Mouse (Mus musculus): ENCODE results near the gene Fastk. TPM values are rescaled to one million over a fixed set of nuclear protein-coding genes. Genes with fewer than 3 reads are reported as not detected.

Fastk gene
- 156 and 197 TPM in 2 replicates for polyA plus RNA-seq (2016; fragmentation: Nextera tagmentation; extraction: Ambion mirVana)

DNA sequence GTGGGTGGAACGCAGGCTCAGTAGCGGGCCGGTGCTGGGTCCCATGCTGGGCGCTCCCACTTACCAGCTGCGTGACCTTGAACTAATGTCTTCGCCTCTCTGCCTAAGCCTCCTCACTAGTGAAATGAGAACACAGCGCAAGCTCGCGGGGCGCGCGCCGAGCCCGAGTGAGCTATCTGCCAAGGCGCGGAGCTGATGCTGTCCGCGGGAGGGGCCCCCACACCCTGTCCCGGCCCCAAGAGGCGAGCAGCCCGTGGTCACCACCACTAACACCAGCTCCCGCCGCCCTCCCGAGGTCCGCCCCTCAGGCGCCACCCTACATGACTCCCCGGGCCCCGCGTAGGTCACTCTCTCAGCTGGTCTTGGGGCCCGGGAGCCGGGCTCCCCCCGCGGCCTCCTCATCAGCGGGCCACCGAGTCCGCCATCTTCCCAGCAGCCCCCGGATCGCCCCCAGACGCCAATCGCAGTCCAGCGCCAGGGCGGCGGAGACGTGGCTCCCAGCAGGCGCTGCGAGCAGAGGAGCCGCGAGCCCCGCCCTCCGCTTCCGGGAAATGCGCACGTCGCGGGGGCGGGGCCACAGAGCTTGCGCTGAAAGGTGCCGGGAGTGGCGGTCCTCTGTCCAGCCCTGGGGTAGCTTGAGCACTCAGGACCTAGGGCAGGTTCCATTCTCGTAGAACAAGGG lies at the start of gene Fastk:
Fastk (minus strand) TSS at position 542 of the 682 bp plus-strand sequence.
- H3K36me3 ChIP-seq = peaks cover 42% of the 10 kb centered on the region
- H3K4me1 ChIP-seq = peaks cover 41% of the 10 kb centered on the region
- peak within 1 kb of the TSS; percentile 96 for H3K4me3 ChIP-seq
- no peaks in the 10 kb centered on the region for H3K9me3 ChIP-seq
- DNase-seq (ENCODE audit: low spot score) = peak; percentile 97
- no peaks in the 10 kb centered on the region for H3K27me3 ChIP-seq (ENCODE audit: insufficient read depth, poor library complexity, severe bottlenecking)
- WGBS = under 1% methylated on average over 60 of the region's 60 CpGs
- peak within 1 kb of the TSS; percentile 97 for H3K27ac ChIP-seq

- 87% methylated on average over 16 of the region's 16 CpGs for WGBS
- Histone ChIP-seq H3K27ac (no peak overlapping the region), H3K4me3 (no peak overlapping the region), H3K27me3 (ENCODE audit: insufficient read depth, poor library complexity, severe bottlenecking) (no peaks in the 10 kb centered on the region), H3K9me3 (no peaks in the 10 kb centered on the region), H3K4me1 (peaks cover 14% of the 10 kb centered on the region), H3K36me3 (peaks cover 97% of the 10 kb centered on the region)
- DNase-seq (ENCODE audit: low spot score) = no peak
Measured at GRCm38 (mm10) chr5:24492546-24493285, 47.6 kb upstream of the Fastk start.

GRCm38 (mm10) chr5:24490413-24490920 lies 45.4 kb upstream of the Fastk start:
- H3K9me3 ChIP-seq = no peaks in the 10 kb centered on the region
- peaks cover 10% of the 10 kb centered on the region for H3K4me1 ChIP-seq
- 87% methylated on average over 14 of the region's 14 CpGs for WGBS
- peaks cover 90% of the 10 kb centered on the region for H3K36me3 ChIP-seq
- DNase-seq (ENCODE audit: low spot score) = no peak
- H3K4me3 ChIP-seq = no peak overlapping the region
- 0 out of 2 replicates have a peak, but pooled peaks cover under 1% of the 10 kb centered on the region for H3K27me3 ChIP-seq (ENCODE audit: insufficient read depth, poor library complexity, severe bottlenecking)
- H3K27ac ChIP-seq = no peak overlapping the region

DNA sequence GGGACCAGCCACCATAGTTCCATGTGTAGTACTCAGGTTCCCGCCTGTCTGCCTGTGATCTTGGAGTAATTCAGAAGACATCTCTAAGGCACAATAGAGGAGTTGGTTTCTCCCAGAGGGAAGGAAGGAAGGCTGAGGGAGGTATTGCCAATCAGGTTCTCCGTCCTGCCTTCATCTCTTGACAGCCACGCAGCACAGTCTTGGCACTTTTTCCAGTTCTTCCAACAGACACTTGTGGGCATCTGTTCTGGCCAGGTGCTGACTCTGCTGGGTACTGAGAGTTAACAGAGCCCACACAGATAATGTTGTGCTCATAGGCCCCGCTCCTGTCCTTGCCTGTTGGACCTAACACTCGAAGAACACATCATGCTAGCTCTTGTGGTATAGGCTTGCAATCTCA lies 41.7 kb upstream of the Fastk start:
- H3K9me3 ChIP-seq = no peaks in the 10 kb centered on the region
- no peak overlapping the region for H3K4me3 ChIP-seq
- 82% methylated on average over 5 of the region's 5 CpGs for WGBS
- H3K4me1 ChIP-seq = peaks cover 40% of the 10 kb centered on the region
- no peak for DNase-seq (ENCODE audit: low spot score)
- H3K27ac ChIP-seq = no peak overlapping the region
- peaks cover 80% of the 10 kb centered on the region for H3K36me3 ChIP-seq
- peaks cover 14% of the 10 kb centered on the region; the same call in 1 of the 2 replicates for H3K27me3 ChIP-seq (ENCODE audit: insufficient read depth, poor library complexity, severe bottlenecking)

DNA sequence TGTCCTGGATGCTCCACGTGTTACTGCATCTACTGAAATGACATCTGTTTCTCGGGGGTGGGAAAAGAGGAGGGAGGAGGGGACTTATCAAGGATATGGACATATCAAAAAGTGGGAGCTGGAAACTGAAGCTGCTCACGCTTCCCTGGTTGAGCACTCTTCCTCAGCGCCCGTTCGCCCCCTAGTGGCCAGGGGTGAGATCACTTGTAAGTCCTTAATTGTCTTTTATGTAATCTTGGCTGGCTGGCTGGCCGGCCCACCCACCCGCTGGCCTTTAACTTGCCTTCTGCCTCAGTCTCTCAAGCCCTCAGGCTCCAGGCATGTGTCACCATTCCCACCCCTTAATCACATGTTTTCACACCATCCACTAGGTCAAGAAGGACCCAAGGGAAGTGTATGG lies 41.0 kb upstream of the Fastk start:
- 1% methylated on average over 8 of the region's 8 CpGs for WGBS
- H3K4me1 ChIP-seq = peaks cover 46% of the 10 kb centered on the region
- DNase-seq (ENCODE audit: low spot score) = peak; percentile 90
- peaks cover 80% of the 10 kb centered on the region for H3K36me3 ChIP-seq
- H3K27me3 ChIP-seq (ENCODE audit: insufficient read depth, poor library complexity, severe bottlenecking) = peaks cover 16% of the 10 kb centered on the region; the same call in 1 of the 2 replicates
- no peaks in the 10 kb centered on the region for H3K9me3 ChIP-seq
- H3K27ac ChIP-seq = no peak overlapping the region
- no peak overlapping the region for H3K4me3 ChIP-seq

DNA sequence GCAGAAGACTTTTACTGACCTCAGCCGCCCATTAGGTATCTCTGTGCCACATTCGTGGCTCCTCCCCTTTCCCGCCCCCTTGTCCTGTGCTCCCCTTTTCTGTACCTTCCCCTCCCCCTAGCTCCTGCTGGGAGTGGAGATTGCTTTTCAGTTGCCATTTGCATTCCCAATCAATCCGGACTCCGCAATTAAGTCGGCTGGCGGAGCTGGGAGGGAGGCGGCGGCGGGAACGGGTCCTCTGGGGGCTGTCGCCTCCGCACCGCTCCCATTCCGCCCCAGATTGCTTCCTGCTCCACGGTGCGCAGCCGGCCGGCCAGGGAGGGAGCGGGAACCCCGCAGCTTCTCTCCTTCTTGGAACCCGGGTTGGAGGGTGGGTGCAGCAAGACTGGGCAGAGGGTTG lies 39.9 kb upstream of the Fastk start:
- WGBS = 16% methylated on average over 22 of the region's 22 CpGs
- H3K27ac ChIP-seq = peak overlapping the region; percentile 42
- peak overlapping the region; percentile 49 for H3K4me3 ChIP-seq
- H3K27me3 ChIP-seq (ENCODE audit: insufficient read depth, poor library complexity, severe bottlenecking) = peaks cover 16% of the 10 kb centered on the region; the same call in 1 of the 2 replicates
- H3K4me1 ChIP-seq = peaks cover 47% of the 10 kb centered on the region
- no peaks in the 10 kb centered on the region for H3K9me3 ChIP-seq
- peaks cover 80% of the 10 kb centered on the region for H3K36me3 ChIP-seq
- no peak for DNase-seq (ENCODE audit: low spot score)

- H3K27ac ChIP-seq = no peak overlapping the region
- WGBS = 28% methylated on average over 11 of the region's 11 CpGs
- no peak overlapping the region for H3K4me3 ChIP-seq
- no peaks in the 10 kb centered on the region for H3K9me3 ChIP-seq
- H3K36me3 ChIP-seq = peaks cover 80% of the 10 kb centered on the region
- peaks cover 52% of the 10 kb centered on the region for H3K4me1 ChIP-seq
- DNase-seq (ENCODE audit: low spot score) = peak; percentile 92
- peaks cover 16% of the 10 kb centered on the region; the same call in 1 of the 2 replicates for H3K27me3 ChIP-seq (ENCODE audit: insufficient read depth, poor library complexity, severe bottlenecking)
Measured at GRCm38 (mm10) chr5:24483326-24483725, 38.2 kb upstream of the Fastk start.

GRCm38 (mm10) chr5:24482247-24483079 lies 37.4 kb upstream of the Fastk start:
- Histone ChIP-seq H3K27ac (peak overlapping the region; percentile 37; the same call in 1 of the 2 replicates), H3K4me1 (peaks cover 52% of the 10 kb centered on the region), H3K27me3 (ENCODE audit: insufficient read depth, poor library complexity, severe bottlenecking) (peaks cover 16% of the 10 kb centered on the region; the same call in 1 of the 2 replicates), H3K36me3 (peaks cover 80% of the 10 kb centered on the region), H3K9me3 (no peaks in the 10 kb centered on the region), H3K4me3 (no peak overlapping the region)
- WGBS = 53% methylated on average over 41 of the region's 41 CpGs
- DNase-seq (ENCODE audit: low spot score) = no peak

- Histone ChIP-seq H3K27ac (peak overlapping the region; percentile 17; the same call in 1 of the 2 replicates), H3K27me3 (ENCODE audit: insufficient read depth, poor library complexity, severe bottlenecking) (peaks cover 16% of the 10 kb centered on the region; the same call in 1 of the 2 replicates), H3K36me3 (peaks cover 80% of the 10 kb centered on the region), H3K9me3 (no peaks in the 10 kb centered on the region), H3K4me3 (no peak overlapping the region), H3K4me1 (peaks cover 52% of the 10 kb centered on the region)
- peak; percentile 87 for DNase-seq (ENCODE audit: low spot score)
- WGBS = 3% methylated on average over 4 of the region's 4 CpGs
Measured at GRCm38 (mm10) chr5:24481647-24482046, 36.6 kb upstream of the Fastk start.

DNA sequence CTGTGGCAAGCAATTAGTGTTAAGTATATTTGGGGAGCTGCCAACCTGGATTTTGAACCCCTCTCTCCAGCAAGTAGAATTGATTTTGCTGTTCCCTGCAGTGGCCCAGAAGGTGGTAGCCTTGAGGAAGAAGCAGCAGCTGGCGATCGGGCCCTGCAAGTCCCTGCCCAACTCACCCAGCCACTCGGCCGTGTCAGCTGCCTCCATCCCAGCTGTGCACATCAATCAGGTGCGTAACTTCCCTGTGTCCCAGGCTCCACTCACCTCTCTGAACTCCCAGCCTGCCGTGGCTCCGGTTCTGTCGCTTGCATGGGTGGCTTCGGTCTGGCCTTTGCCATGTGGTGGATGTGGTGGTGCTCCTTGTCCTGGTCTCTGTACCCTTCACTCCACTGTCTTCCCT lies 32.8 kb upstream of the Fastk start:
- no peak overlapping the region for H3K27ac ChIP-seq
- 94% methylated on average over 9 of the region's 9 CpGs for WGBS
- H3K9me3 ChIP-seq = no peaks in the 10 kb centered on the region
- H3K4me1 ChIP-seq = peaks cover 59% of the 10 kb centered on the region
- no peak for DNase-seq (ENCODE audit: low spot score)
- H3K36me3 ChIP-seq = peaks cover 69% of the 10 kb centered on the region
- no peak overlapping the region for H3K4me3 ChIP-seq
- peaks cover 14% of the 10 kb centered on the region; the same call in 1 of the 2 replicates for H3K27me3 ChIP-seq (ENCODE audit: insufficient read depth, poor library complexity, severe bottlenecking)

- Histone ChIP-seq H3K9me3 (no peaks in the 10 kb centered on the region), H3K36me3 (peaks cover 50% of the 10 kb centered on the region), H3K27ac (no peak overlapping the region), H3K27me3 (ENCODE audit: insufficient read depth, poor library complexity, severe bottlenecking) (peaks cover 11% of the 10 kb centered on the region; the same call in 1 of the 2 replicates), H3K4me1 (peaks cover 53% of the 10 kb centered on the region), H3K4me3 (peak overlapping the region; percentile 72)
- DNase-seq (ENCODE audit: low spot score) = no peak
- 59% methylated on average over 6 of the region's 6 CpGs for WGBS
Measured at GRCm38 (mm10) chr5:24475476-24476241, 30.6 kb upstream of the Fastk start.

All from heart, embryonic 10.5 days (tissue).